Mouse (Mus musculus) ES-E14 (cell line): ENCODE measurements around the gene Acta2.

Experiments
- CHD2 ChIP-seq: IDR thresholded peaks from 2 replicates; pipeline ENCODE4 v1.6.1; 2014; ENCODE audit warnings: mild to moderate bottlenecking, low read depth, low read length, inconsistent platforms
- ZC3H11A ChIP-seq: IDR thresholded peaks from 2 replicates; pipeline ENCODE4 v1.6.1; 2012; ENCODE audit warnings: low read depth, mild to moderate bottlenecking, inconsistent platforms, low read length, borderline replicate concordance
- ZNF384 ChIP-seq: IDR thresholded peaks from 2 replicates; pipeline ENCODE4 v1.6.1; 2012; ENCODE audit warnings: low read depth, low read length, inconsistent platforms

DNA sequence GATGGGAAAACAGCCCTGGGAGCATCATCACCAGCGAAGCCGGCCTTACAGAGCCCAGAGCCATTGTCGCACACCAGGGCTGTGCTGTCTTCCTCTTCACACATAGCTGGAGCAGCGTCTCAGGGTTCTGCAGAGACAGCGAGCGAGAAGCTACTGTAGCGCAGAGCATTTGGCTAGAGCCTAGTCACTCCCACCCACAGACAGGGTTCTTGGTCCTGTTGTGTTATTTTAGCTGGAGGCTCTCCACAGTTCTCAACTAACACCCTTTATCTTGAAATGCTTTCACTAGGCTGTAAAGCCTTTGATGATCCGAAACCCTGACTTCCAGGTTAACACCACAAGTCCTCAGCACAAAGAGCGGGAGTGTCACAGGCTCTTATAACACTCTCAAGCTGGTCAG lies 2.9 kb downstream of the Acta2 start:
- TF ChIP-seq ZC3H11A (no peak), CHD2 (no peak), ZNF384 (no peak)
